Comparison of ENCODE assay signal across 19 mouse cellular contexts in genomic region chr3:107788885-107789284, GRCm38 (mm10). TPM values are rescaled to one million over a fixed set of nuclear protein-coding genes. Genes with fewer than 3 reads are reported as not detected.
DNase-seq lines count a peak whose midpoint lies in the region; ATAC-seq and TF ChIP-seq lines count a peak whose summit lies in the region.
"Had no signal": no experiment of that assay in that cellular context is flagged by ENCODE, and none has a peak within 500 bp of the region (broad histone marks: within the 10 kb centered on the region; RNA-seq: fewer than 3 reads in every experiment).

No protein-coding gene starts in this region.

- H3K27me3 ChIP-seq in heart, embryonic 10.5 days (ENCODE audit: insufficient read depth, poor library complexity, severe bottlenecking), result no peaks in the 10 kb centered on the region
- peaks cover 10% of the 10 kb centered on the region; the same call in 1 of the 2 replicates for H3K27me3 ChIP-seq in embryonic facial prominence, embryonic 10.5 days (replicated peaks; ENCODE audit: low read depth, poor library complexity, severe bottlenecking)
- H3K27me3 ChIP-seq in stomach, postnatal 0 days (ENCODE audit: control insufficient read depth, insufficient read depth, low read length), result no peaks in the 10 kb centered on the region
- H3K27me3 ChIP-seq: hindbrain, embryonic 12.5 days; intestine, embryonic 15.5 days; limb, embryonic 13.5 days; lung, embryonic 15.5 days; neural tube, embryonic 13.5 days had no signal

- H3K36me3 ChIP-seq in heart, embryonic 10.5 days, result no peaks in the 10 kb centered on the region
- H3K36me3 ChIP-seq in embryonic facial prominence, embryonic 10.5 days (replicated peaks), result no peaks in the 10 kb centered on the region
- H3K36me3 ChIP-seq in stomach, postnatal 0 days (ENCODE audit: control insufficient read depth, insufficient read depth, low read length), result no peaks in the 10 kb centered on the region
- H3K36me3 ChIP-seq: hindbrain, embryonic 12.5 days; intestine, embryonic 15.5 days; limb, embryonic 13.5 days; lung, embryonic 15.5 days; neural tube, embryonic 13.5 days had no signal

- no peak for DNase-seq in heart, embryonic 10.5 days (ENCODE audit: low spot score)
- DNase-seq in heart, postnatal 4 days, result no peak
- peak; percentile 43 for DNase-seq in left cerebral cortex, adult 11 months (ENCODE audit: low spot score)
- DNase-seq in left cerebral cortex, postnatal 14 days (ENCODE audit: low spot score in 2 of 2), result no peak
- no peak for DNase-seq in embryonic facial prominence, embryonic 10.5 days (ENCODE audit: low spot score)
- DNase-seq in stomach, postnatal 0 days (ENCODE audit: low spot score), result no peak
- DNase-seq in thymus, postnatal 10 days (ENCODE audit: low spot score in 2 of 2), result no peak
- DNase-seq: kidney, adult 9 months; kidney, postnatal 25 days; lung, postnatal 4 days; spleen, adult 18-20 months; thymus, adult 2 months had no signal

- H3K4me1 ChIP-seq in heart, embryonic 10.5 days, result peaks cover 74% of the 10 kb centered on the region
- peaks cover 61% of the 10 kb centered on the region for H3K4me1 ChIP-seq in embryonic facial prominence, embryonic 10.5 days
- H3K4me1 ChIP-seq in stomach, postnatal 0 days (replicated peaks; ENCODE audit: control insufficient read depth, insufficient read depth), result peaks cover 1% of the 10 kb centered on the region

- TF ChIP-seq CTCF in stomach, postnatal 0 days (IDR thresholded peaks at IDR 0.05; ENCODE audit: low read depth), result no peak

- no peak overlapping the region for H3K9ac ChIP-seq in stomach, postnatal 0 days (ENCODE audit: low read length)
- H3K9ac ChIP-seq: forebrain, embryonic 13.5 days; hindbrain, embryonic 12.5 days; intestine, embryonic 15.5 days; limb, embryonic 13.5 days; liver, embryonic 14.5 days; lung, embryonic 15.5 days; neural tube, embryonic 13.5 days had no signal

- no peaks in the 10 kb centered on the region for H3K9me3 ChIP-seq in heart, embryonic 10.5 days
- no peaks in the 10 kb centered on the region for H3K9me3 ChIP-seq in embryonic facial prominence, embryonic 10.5 days
- H3K9me3 ChIP-seq in stomach, postnatal 0 days (ENCODE audit: control insufficient read depth, low read length), result no peaks in the 10 kb centered on the region
- H3K9me3 ChIP-seq: forebrain, embryonic 13.5 days; hindbrain, embryonic 12.5 days; intestine, embryonic 15.5 days; limb, embryonic 13.5 days; lung, embryonic 15.5 days; neural tube, embryonic 13.5 days had no signal

- 71% methylated on average over 3 of the region's 3 CpGs for whole genome bisulfite sequencing in heart, embryonic 10.5 days
- WGBS in embryonic facial prominence, embryonic 10.5 days, result 45% methylated on average over 3 of the region's 3 CpGs
- 78% methylated on average over 3 of the region's 3 CpGs for WGBS in stomach, postnatal 0 days

- H3K4me3 ChIP-seq in heart, embryonic 10.5 days, result no peak overlapping the region
- no peak overlapping the region for H3K4me3 ChIP-seq in embryonic facial prominence, embryonic 10.5 days
- no peak overlapping the region for H3K4me3 ChIP-seq in stomach, postnatal 0 days (ENCODE audit: low read depth, low read length)
- H3K4me3 ChIP-seq: forebrain, embryonic 13.5 days; hindbrain, embryonic 12.5 days; intestine, embryonic 15.5 days; limb, embryonic 13.5 days; lung, embryonic 15.5 days; neural tube, embryonic 13.5 days had no signal

- intact Hi-C loops in left cerebral cortex, postnatal 14 days (cut with DNase I), result no loop called here

- H3K4me2 ChIP-seq in stomach, postnatal 0 days (replicated peaks; ENCODE audit: low read depth), result no peak overlapping the region
- H3K4me2 ChIP-seq: forebrain, embryonic 13.5 days; hindbrain, embryonic 12.5 days; intestine, embryonic 15.5 days; limb, embryonic 13.5 days; lung, embryonic 15.5 days; neural tube, embryonic 13.5 days had no signal

- no peak for ATAC-seq in stomach, postnatal 0 days (ENCODE audit: low FRiP score, low TSS enrichment)
- ATAC-seq: forebrain, embryonic 13.5 days; intestine, embryonic 15.5 days had no signal

- no peak for TF ChIP-seq EP300 in stomach, postnatal 0 days (optimal IDR thresholded peaks at IDR 0.05)

- 0 out of 2 replicates have a peak overlapping the region, but pooled peaks have one; percentile 60 for H3K27ac ChIP-seq in heart, embryonic 10.5 days
- H3K27ac ChIP-seq in embryonic facial prominence, embryonic 10.5 days (replicated peaks), result 0 out of 2 replicates have a peak overlapping the region, but pooled peaks have one; percentile 65
- H3K27ac ChIP-seq in stomach, postnatal 0 days (replicated peaks), result peak overlapping the region; percentile 13; the same call in 1 of the 2 replicates
- H3K27ac ChIP-seq: forebrain, embryonic 13.5 days; hindbrain, embryonic 12.5 days; intestine, embryonic 15.5 days; limb, embryonic 13.5 days; liver, embryonic 14.5 days; lung, embryonic 15.5 days; neural tube, embryonic 13.5 days had no signal

RNA-seq across cellular contexts. Expression of gene Csf1, which starts 28.6 kb away (rescaled TPM):
- 10.4 and 11.3 TPM in 2 replicates for polyA plus RNA-seq in heart, embryonic 10.5 days (2016; fragmentation: Nextera tagmentation; extraction: Ambion mirVana)
- 10 to 100 TPM; 14.8 to 15.4 TPM for total RNA-seq in heart, postnatal 4 days (2021)
- total RNA-seq in left cerebral cortex, postnatal 14 days (2021), result 1 to 10 TPM; 9.5 to 9.9 TPM
- 3.8 and 4.4 TPM in 2 replicates for polyA plus RNA-seq in embryonic facial prominence, embryonic 10.5 days (2016; fragmentation: Nextera tagmentation; extraction: Ambion mirVana)
- polyA plus RNA-seq in stomach, postnatal 0 days (2015; fragmentation: Nextera tagmentation; extraction: Ambion mirVana), result 13.1 and 14.7 TPM in 2 replicates

Comparison
In these comparisons a context has a peak if more than half of its experiments do, and no peak if none do; other contexts are left out.
1. H3K27ac ChIP-seq: peak in every context shown above with its lines; median percentile 65 in embryonic facial prominence, embryonic 10.5 days; 60 in heart, embryonic 10.5 days; 13 in stomach, postnatal 0 days.